ENCODE assay signal across 10 mouse cellular contexts in genomic region chr6:146912835-146913488, GRCm38 (mm10). TPM values are rescaled to one million over a fixed set of nuclear protein-coding genes. Genes with fewer than 3 reads are reported as not detected.
A peak's percentile ranks its signal among the peaks of the same experiment; 100 is the strongest.
DNase-seq lines count a peak whose midpoint lies in the region; ATAC-seq and TF ChIP-seq lines count a peak whose summit lies in the region.
"Had no signal": no experiment of that assay in that cellular context is flagged by ENCODE, and none has a peak within 500 bp of the region (broad histone marks: within the 10 kb centered on the region; RNA-seq: fewer than 3 reads in every experiment).

No protein-coding gene starts in this region.

- H3K4me3 ChIP-seq in hindbrain, embryonic 10.5 days = no peak overlapping the region
- H3K4me3 ChIP-seq in hindbrain, postnatal 0 days (ENCODE audit: low read length) = no peak overlapping the region
- no peak overlapping the region for H3K4me3 ChIP-seq in heart, embryonic 14.5 days (ENCODE audit: control insufficient read depth in 1 of 2, insufficient read depth in 1 of 2, low read depth in 1 of 2, low read length in 2 of 2)
- H3K4me3 ChIP-seq in limb, embryonic 10.5 days = no peak overlapping the region

- H3K27ac ChIP-seq in hindbrain, embryonic 10.5 days = peak overlapping the region; percentile 54
- H3K27ac ChIP-seq in hindbrain, postnatal 0 days = no peak overlapping the region
- H3K27ac ChIP-seq in heart, embryonic 14.5 days (replicated peaks in 1 of 2; ENCODE audit: control insufficient read depth in 1 of 2, insufficient read depth in 1 of 2, low read depth in 2 of 2, low read length in 2 of 2) = peak overlapping the region; percentile 53 to 56
- peak overlapping the region; percentile 78 for H3K27ac ChIP-seq in limb, embryonic 10.5 days

- H3K9ac ChIP-seq in hindbrain, postnatal 0 days (replicated peaks; ENCODE audit: low read length) = no peak overlapping the region
- no peak overlapping the region for H3K9ac ChIP-seq in heart, embryonic 14.5 days (ENCODE audit: low read length)

- no peak for DNase-seq in hindbrain, embryonic 10.5 days (ENCODE audit: low spot score)
- DNase-seq in hindbrain, postnatal 0 days (ENCODE audit: low spot score) = no peak
- DNase-seq in limb, embryonic 10.5 days (ENCODE audit: low spot score) = no peak
- DNase-seq in cerebellum, adult 9-10 months = no peak
- DNase-seq in right cerebral cortex, adult 2 months (ENCODE audit: low spot score in 2 of 2) = no peak
- DNase-seq in thymus, postnatal 14 days = no peak

- H3K27me3 ChIP-seq in hindbrain, embryonic 10.5 days (ENCODE audit: insufficient read depth, poor library complexity, severe bottlenecking) = no peaks in the 10 kb centered on the region
- H3K27me3 ChIP-seq in hindbrain, postnatal 0 days (ENCODE audit: insufficient read depth, low read length) = no peaks in the 10 kb centered on the region
- no peaks in the 10 kb centered on the region for H3K27me3 ChIP-seq in heart, embryonic 14.5 days (ENCODE audit: control insufficient read depth, insufficient read depth, low read length)
- H3K27me3 ChIP-seq in limb, embryonic 10.5 days (ENCODE audit: low read depth, poor library complexity, severe bottlenecking) = no peaks in the 10 kb centered on the region

- no peak for ATAC-seq in hindbrain, postnatal 0 days
- no peak for ATAC-seq in heart, embryonic 14.5 days (ENCODE audit: insufficient number of reproducible peaks, insufficient read depth, low FRiP score, low read depth)
- 0 out of 2 replicates have a peak, but pooled peaks have one; percentile 35 for ATAC-seq in monocyte, adult 5-6 weeks (replicated peaks; ENCODE audit: insufficient number of reproducible peaks, low FRiP score, low TSS enrichment, poor library complexity, severe bottlenecking)
- ATAC-seq: forebrain, embryonic 14.5 days had no signal

- no peaks in the 10 kb centered on the region for H3K9me3 ChIP-seq in hindbrain, embryonic 10.5 days
- H3K9me3 ChIP-seq in hindbrain, postnatal 0 days (ENCODE audit: low read length) = no peaks in the 10 kb centered on the region
- H3K9me3 ChIP-seq in heart, embryonic 14.5 days (ENCODE audit: control insufficient read depth, low read length) = no peaks in the 10 kb centered on the region
- H3K9me3 ChIP-seq in limb, embryonic 10.5 days (replicated peaks) = no peaks in the 10 kb centered on the region
- H3K9me3 ChIP-seq: G1E had no signal

- H3K4me2 ChIP-seq in hindbrain, postnatal 0 days (ENCODE audit: low read depth, low read length) = no peak overlapping the region
- no peak overlapping the region for H3K4me2 ChIP-seq in heart, embryonic 14.5 days (ENCODE audit: low read length)

- H3K36me3 ChIP-seq in hindbrain, embryonic 10.5 days = no peaks in the 10 kb centered on the region
- no peaks in the 10 kb centered on the region for H3K36me3 ChIP-seq in hindbrain, postnatal 0 days (ENCODE audit: insufficient read depth, low read length)
- H3K36me3 ChIP-seq in heart, embryonic 14.5 days (ENCODE audit: control insufficient read depth, insufficient read depth, low read length) = 0 out of 2 replicates have a peak, but pooled peaks cover 1% of the 10 kb centered on the region
- no peaks in the 10 kb centered on the region for H3K36me3 ChIP-seq in limb, embryonic 10.5 days
- H3K36me3 ChIP-seq: G1E had no signal

- H3K4me1 ChIP-seq in hindbrain, embryonic 10.5 days (replicated peaks) = peaks cover 26% of the 10 kb centered on the region
- no peaks in the 10 kb centered on the region for H3K4me1 ChIP-seq in hindbrain, postnatal 0 days (ENCODE audit: insufficient read depth, low read length)
- peaks cover 14 to 69% of the 10 kb centered on the region in 2 experiments for H3K4me1 ChIP-seq in heart, embryonic 14.5 days (ENCODE audit: control insufficient read depth in 2 of 2, insufficient read depth in 2 of 2, low read length in 2 of 2)
- H3K4me1 ChIP-seq in limb, embryonic 10.5 days = peaks cover 33% of the 10 kb centered on the region

- no peak for TF ChIP-seq CTCF in hindbrain, postnatal 0 days (IDR thresholded peaks at IDR 0.05; ENCODE audit: low read depth)

- 16% methylated on average over 3 of the region's 3 CpGs for WGBS in hindbrain, embryonic 10.5 days
- WGBS in hindbrain, postnatal 0 days = 18% methylated on average over 3 of the region's 3 CpGs
- WGBS in heart, embryonic 14.5 days = 15% methylated on average over 3 of the region's 3 CpGs
- WGBS in limb, embryonic 10.5 days = 23% methylated on average over 3 of the region's 3 CpGs

RNA-seq across cellular contexts. Expression of gene Ppfibp1, which starts 24.7 kb away (rescaled TPM):
- polyA plus RNA-seq in hindbrain, embryonic 10.5 days (2016; fragmentation: Nextera tagmentation; extraction: Ambion mirVana) = 26.8 and 34.0 TPM in 2 replicates
- 17.8 and 26.8 TPM in 2 replicates for total RNA-seq in hindbrain, postnatal 0 days (2014; rRNA removed)
- polyA plus RNA-seq in hindbrain, postnatal 0 days (2015; fragmentation: Nextera tagmentation; extraction: Ambion mirVana) = 16.3 and 17.2 TPM in 2 replicates
- polyA plus RNA-seq in heart, embryonic 14.5 days (2014; fragmentation: Nextera tagmentation; extraction: Ambion mirVana) = 50.6 and 62.7 TPM in 2 replicates
- 31.9 and 37.0 TPM in 2 replicates for polyA plus RNA-seq in limb, embryonic 10.5 days (2016; fragmentation: Nextera tagmentation; extraction: Ambion mirVana)
- total RNA-seq in monocyte, adult 5-6 weeks (2017) = 13.7 to 26.2 TPM (median 22.5 TPM) in 3 replicates

RNA-seq across cellular contexts. Expression of gene 1700034J05Rik, which starts 41.3 kb away (rescaled TPM):
- 0.14 and 0.32 TPM in 2 replicates for polyA plus RNA-seq in hindbrain, embryonic 10.5 days (2016; fragmentation: Nextera tagmentation; extraction: Ambion mirVana)
- not detected in 2 replicates for total RNA-seq in hindbrain, postnatal 0 days (2014; rRNA removed)
- not detected in 2 replicates for polyA plus RNA-seq in hindbrain, postnatal 0 days (2015; fragmentation: Nextera tagmentation; extraction: Ambion mirVana)
- polyA plus RNA-seq in heart, embryonic 14.5 days (2014; fragmentation: Nextera tagmentation; extraction: Ambion mirVana) = 0.19 and 0.41 TPM in 2 replicates
- 0.14 and 0.23 TPM in 2 replicates for polyA plus RNA-seq in limb, embryonic 10.5 days (2016; fragmentation: Nextera tagmentation; extraction: Ambion mirVana)
- total RNA-seq in monocyte, adult 5-6 weeks (2017) = 1.2 TPM in 1 of 3 replicates, not detected in the others
- polyA plus RNA-seq: forebrain, embryonic 14.5 days; G1E had no signal
